Mouse (Mus musculus): Measurements from ENCODE around the gene 4931406P16Rik. TPM values are rescaled to one million over a fixed set of nuclear protein-coding genes. Genes with fewer than 3 reads are reported as not detected.

4931406P16Rik gene
- polyA plus RNA-seq, 1 experiment from 2014 or later: 37.8 TPM

DNA sequence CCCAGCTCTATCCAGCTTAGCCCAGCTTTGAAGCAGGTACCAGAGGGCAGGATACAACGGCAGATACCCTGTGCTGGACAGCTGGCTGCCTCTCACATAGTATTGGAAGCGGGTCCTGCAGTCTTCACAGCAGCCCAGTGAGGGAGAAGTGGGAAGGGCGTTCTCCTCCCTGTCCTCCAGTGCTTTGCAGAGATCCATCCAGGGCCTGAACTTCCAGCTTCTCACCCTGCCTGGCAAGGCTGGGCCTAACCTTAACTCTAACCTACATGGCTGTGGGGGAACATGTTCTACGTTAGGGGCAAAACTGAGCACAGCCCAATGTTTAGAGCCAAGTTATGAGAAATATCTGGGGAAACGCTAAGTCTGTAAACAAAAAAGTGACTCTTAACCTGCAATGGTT is 7.8 kb upstream of the 4931406P16Rik start:
- Histone ChIP-seq H3K9me3 (replicated peaks; ENCODE audit: control insufficient read depth, low read length, poor library complexity, severe bottlenecking) (no peaks in the 10 kb centered on the region), H3K4me2 (ENCODE audit: low read length) (no peak overlapping the region), H3K4me1 (ENCODE audit: control insufficient read depth, insufficient read depth, low read length) (no peaks in the 10 kb centered on the region), H3K4me3 (ENCODE audit: low read depth, low read length) (no peak overlapping the region), H3K27ac (ENCODE audit: low read length) (no peak overlapping the region), H3K9ac (ENCODE audit: low read depth, low read length) (no peak overlapping the region), H3K36me3 (ENCODE audit: control insufficient read depth, insufficient read depth, low read length) (no peaks in the 10 kb centered on the region), H3K27me3 (ENCODE audit: control insufficient read depth, insufficient read depth, low read depth, low read length) (no peaks in the 10 kb centered on the region; the same call in 1 of the 2 replicates)
- no peak for ATAC-seq
- 84% methylated on average over 5 of the region's 5 CpGs for WGBS

DNA sequence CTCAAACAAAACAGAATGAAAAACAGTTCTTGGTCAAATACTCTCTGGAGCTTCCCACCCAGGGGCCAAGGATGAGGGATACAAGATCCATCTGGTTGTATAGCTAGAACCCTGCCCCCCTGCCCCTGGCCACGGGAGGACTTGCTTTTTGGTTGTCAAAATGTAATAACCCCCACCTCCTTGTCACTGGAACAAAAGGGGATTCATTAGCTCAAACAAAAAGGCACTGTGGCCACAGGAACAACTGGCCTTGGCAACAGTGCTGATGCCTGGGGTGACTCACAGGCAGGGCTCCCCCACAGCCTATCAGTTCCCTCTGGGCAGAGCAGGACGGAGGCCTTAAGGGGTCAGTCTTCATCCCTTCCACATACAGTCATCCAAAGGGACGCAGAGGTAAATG is 6.6 kb upstream of the 4931406P16Rik start:
- Histone ChIP-seq H3K9me3 (replicated peaks; ENCODE audit: control insufficient read depth, low read length, poor library complexity, severe bottlenecking) (no peaks in the 10 kb centered on the region), H3K27me3 (ENCODE audit: control insufficient read depth, insufficient read depth, low read depth, low read length) (no peaks in the 10 kb centered on the region; the same call in 1 of the 2 replicates), H3K4me3 (ENCODE audit: low read depth, low read length) (no peak overlapping the region), H3K4me1 (ENCODE audit: control insufficient read depth, insufficient read depth, low read length) (no peaks in the 10 kb centered on the region), H3K27ac (ENCODE audit: low read length) (no peak overlapping the region), H3K4me2 (ENCODE audit: low read length) (no peak overlapping the region), H3K36me3 (ENCODE audit: control insufficient read depth, insufficient read depth, low read length) (no peaks in the 10 kb centered on the region), H3K9ac (ENCODE audit: low read depth, low read length) (no peak overlapping the region)
- WGBS: 28% methylated on average over 3 of the region's 3 CpGs
- no peak for ATAC-seq

DNA sequence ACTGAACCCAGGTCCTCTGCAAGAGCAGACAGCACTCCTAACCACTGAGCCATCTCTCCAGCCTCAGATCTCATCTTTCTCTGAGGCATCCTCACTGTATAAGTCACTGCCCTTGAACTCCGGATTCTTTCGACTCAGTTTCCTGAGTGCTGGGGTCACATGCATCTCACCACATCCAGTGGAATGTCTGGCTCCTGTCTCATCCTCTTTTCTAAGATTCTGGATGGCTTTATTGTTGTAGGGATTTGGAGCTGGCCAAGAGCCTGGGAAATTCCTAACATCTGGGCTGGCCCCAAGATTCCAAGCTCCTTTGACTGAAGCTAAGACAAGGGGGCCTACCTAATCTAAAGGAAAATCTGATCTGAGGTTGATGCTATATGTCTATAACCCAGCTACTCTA is 5.8 kb upstream of the 4931406P16Rik start:
- no peak for ATAC-seq
- H3K36me3 ChIP-seq (ENCODE audit: control insufficient read depth, insufficient read depth, low read length): no peaks in the 10 kb centered on the region

DNA sequence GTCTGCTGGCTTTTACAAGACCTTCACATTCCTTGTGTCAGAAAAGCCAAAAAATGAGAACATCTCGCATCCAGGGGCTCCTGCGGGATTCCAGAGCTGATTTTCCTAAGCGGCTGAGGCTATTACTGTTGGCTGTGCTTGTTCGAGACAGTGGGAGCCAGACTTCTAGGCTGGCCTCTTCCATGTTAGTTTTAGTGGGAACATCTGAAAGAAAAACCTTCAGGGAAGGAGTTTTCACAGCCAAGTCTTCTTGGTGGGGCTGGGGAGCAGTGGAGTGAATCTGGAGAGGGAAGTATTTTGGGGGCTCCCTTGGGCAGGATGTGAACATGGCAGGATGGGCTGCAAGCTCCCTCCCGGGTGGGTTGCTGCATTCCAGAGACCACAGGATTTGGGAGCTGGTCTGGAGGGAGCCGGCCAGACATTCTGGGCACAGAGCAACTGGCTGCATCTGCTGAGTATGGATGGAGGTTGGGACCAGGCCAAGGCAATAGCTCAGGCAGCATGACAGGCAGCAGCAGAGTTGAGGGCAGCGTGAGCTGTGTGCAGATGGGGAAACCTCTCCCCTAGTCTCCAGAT is 4.6 kb upstream of the 4931406P16Rik start:
- Histone ChIP-seq H3K9me3 (replicated peaks; ENCODE audit: control insufficient read depth, low read length, poor library complexity, severe bottlenecking) (no peaks in the 10 kb centered on the region), H3K4me3 (ENCODE audit: low read depth, low read length) (no peak overlapping the region), H3K4me1 (ENCODE audit: control insufficient read depth, insufficient read depth, low read length) (no peaks in the 10 kb centered on the region), H3K27me3 (ENCODE audit: control insufficient read depth, insufficient read depth, low read depth, low read length) (no peaks in the 10 kb centered on the region; the same call in 1 of the 2 replicates), H3K4me2 (ENCODE audit: low read length) (no peak overlapping the region), H3K36me3 (ENCODE audit: control insufficient read depth, insufficient read depth, low read length) (no peaks in the 10 kb centered on the region), H3K27ac (ENCODE audit: low read length) (peak overlapping the region; percentile 14; the same call in 1 of the 2 replicates), H3K9ac (ENCODE audit: low read depth, low read length) (no peak overlapping the region)
- ATAC-seq: no peak
- WGBS: 77% methylated on average over 7 of the region's 7 CpGs

More for the DNA sequence above, 5.8 kb upstream of the 4931406P16Rik start:
- no peaks in the 10 kb centered on the region; the same call in 1 of the 2 replicates for H3K27me3 ChIP-seq (ENCODE audit: control insufficient read depth, insufficient read depth, low read depth, low read length)
- no peaks in the 10 kb centered on the region for H3K9me3 ChIP-seq (replicated peaks; ENCODE audit: control insufficient read depth, low read length, poor library complexity, severe bottlenecking)
- no peaks in the 10 kb centered on the region for H3K4me1 ChIP-seq (ENCODE audit: control insufficient read depth, insufficient read depth, low read length)
- no peak overlapping the region for H3K4me2 ChIP-seq (ENCODE audit: low read length)
- no peak overlapping the region for H3K9ac ChIP-seq (ENCODE audit: low read depth, low read length)
- no peak overlapping the region for H3K4me3 ChIP-seq (ENCODE audit: low read depth, low read length)
- 92% methylated on average over 2 of the region's 2 CpGs for WGBS
- no peak overlapping the region for H3K27ac ChIP-seq (ENCODE audit: low read length)

DNA sequence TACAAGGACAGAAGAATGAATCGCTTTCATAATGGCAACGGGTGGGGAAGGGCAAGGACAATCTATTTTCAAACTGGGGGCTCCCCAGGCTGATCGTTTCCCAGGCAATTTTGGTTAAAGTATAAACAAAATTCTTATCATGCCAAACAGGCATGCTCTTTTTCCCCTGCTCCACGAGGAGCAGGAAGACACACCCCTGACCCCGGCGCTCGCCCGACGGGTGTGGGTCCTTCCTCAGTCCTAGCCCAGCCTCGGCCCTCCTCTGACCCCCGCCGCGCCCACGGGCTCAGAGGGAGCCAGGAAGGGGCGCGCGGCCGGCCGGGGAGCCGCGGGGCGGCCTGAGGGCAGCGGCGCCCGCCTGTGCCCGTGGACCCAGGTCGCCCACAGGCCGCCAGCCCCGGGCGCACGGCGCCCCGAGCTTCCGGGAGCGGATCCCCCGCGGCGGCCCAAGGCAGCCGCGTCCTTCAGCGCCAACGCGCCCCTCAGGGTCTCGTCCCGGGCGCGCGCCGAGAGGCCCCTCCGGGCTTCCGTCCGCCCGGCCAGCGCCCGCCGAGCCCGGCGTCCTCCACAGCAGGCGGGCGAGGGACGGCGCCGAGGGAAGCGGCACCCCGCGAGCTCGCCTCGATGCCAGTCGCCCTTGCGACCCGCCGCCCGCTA is 437 bp downstream of the 4931406P16Rik start:
- peak; percentile 80 for ATAC-seq
- H3K27ac ChIP-seq (ENCODE audit: low read length): peak overlapping the region; percentile 90
- peak overlapping the region; percentile 74 for H3K4me2 ChIP-seq (ENCODE audit: low read length)
- no peaks in the 10 kb centered on the region for H3K27me3 ChIP-seq (ENCODE audit: control insufficient read depth, insufficient read depth, low read depth, low read length)
- H3K4me3 ChIP-seq (ENCODE audit: low read depth, low read length): peak overlapping the region; percentile 88
- H3K9me3 ChIP-seq (replicated peaks; ENCODE audit: control insufficient read depth, low read length, poor library complexity, severe bottlenecking): no peaks in the 10 kb centered on the region
- under 1% methylated on average over 43 of the region's 73 CpGs for WGBS
- no peaks in the 10 kb centered on the region for H3K36me3 ChIP-seq (ENCODE audit: control insufficient read depth, insufficient read depth, low read length)
- H3K9ac ChIP-seq (ENCODE audit: low read depth, low read length): peak overlapping the region; percentile 93
- H3K4me1 ChIP-seq (ENCODE audit: control insufficient read depth, insufficient read depth, low read length): peaks cover 4% of the 10 kb centered on the region; the same call in 1 of the 2 replicates

DNA sequence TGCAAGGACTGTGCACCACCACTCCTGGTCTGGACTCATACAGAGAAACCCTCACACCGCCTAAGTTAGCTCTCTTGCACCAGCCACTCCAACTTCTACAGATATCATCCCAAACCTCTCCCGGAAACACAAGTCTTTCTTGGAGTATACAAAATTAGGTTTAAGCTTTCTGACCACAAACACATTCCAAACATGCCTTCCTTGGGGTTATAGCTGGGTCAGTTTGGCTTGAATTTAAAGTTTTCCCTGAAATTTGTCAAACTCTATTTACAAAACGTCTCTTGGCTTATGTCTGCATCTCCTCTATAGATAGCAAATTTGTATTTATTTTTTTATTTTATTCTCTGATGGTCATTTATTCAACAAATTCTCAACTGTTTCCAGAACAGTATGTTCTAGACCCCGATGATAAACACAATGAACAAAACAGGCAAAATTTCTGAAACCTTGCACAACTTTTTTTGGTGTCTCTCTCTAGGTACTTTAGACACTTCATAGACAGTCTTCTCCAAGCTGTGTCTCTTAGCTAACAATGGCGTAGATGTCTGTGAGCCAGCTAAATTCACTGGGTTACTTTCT is 4.1 kb downstream of the 4931406P16Rik start:
- Histone ChIP-seq H3K4me2 (ENCODE audit: low read length) (no peak overlapping the region), H3K36me3 (ENCODE audit: control insufficient read depth, insufficient read depth, low read length) (no peaks in the 10 kb centered on the region), H3K4me1 (ENCODE audit: control insufficient read depth, insufficient read depth, low read length) (peaks cover 4% of the 10 kb centered on the region; the same call in 1 of the 2 replicates), H3K27me3 (ENCODE audit: control insufficient read depth, insufficient read depth, low read depth, low read length) (no peaks in the 10 kb centered on the region), H3K9me3 (replicated peaks; ENCODE audit: control insufficient read depth, low read length, poor library complexity, severe bottlenecking) (no peaks in the 10 kb centered on the region), H3K27ac (ENCODE audit: low read length) (no peak overlapping the region), H3K4me3 (ENCODE audit: low read depth, low read length) (no peak overlapping the region), H3K9ac (ENCODE audit: low read depth, low read length) (no peak overlapping the region)
- WGBS: 95% methylated on average over 5 of the region's 5 CpGs
- ATAC-seq: no peak

DNA sequence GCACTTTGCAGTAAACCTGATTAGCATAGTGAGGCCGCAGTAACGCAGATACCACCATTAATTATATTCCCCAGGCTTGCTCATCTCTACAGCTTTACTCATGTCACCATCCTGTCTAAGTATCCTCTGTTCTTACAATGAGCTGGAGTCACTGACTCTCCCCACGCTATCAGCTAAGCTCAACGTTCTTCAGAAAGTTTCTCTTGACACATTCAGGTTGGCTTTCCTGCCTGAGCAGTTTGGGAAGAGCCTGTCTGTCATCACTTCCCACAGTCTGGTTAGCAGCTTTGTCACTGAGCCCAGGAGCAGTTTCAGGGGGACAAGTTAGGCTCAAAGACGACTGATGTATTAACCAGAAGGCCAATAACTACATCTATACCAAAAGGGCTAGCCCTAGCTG is 4.8 kb downstream of the 4931406P16Rik start:
- Histone ChIP-seq H3K4me1 (ENCODE audit: control insufficient read depth, insufficient read depth, low read length) (peaks cover 4% of the 10 kb centered on the region; the same call in 1 of the 2 replicates), H3K9ac (ENCODE audit: low read depth, low read length) (no peak overlapping the region), H3K27me3 (ENCODE audit: control insufficient read depth, insufficient read depth, low read depth, low read length) (no peaks in the 10 kb centered on the region), H3K36me3 (ENCODE audit: control insufficient read depth, insufficient read depth, low read length) (no peaks in the 10 kb centered on the region), H3K9me3 (replicated peaks; ENCODE audit: control insufficient read depth, low read length, poor library complexity, severe bottlenecking) (no peaks in the 10 kb centered on the region), H3K4me3 (ENCODE audit: low read depth, low read length) (no peak overlapping the region), H3K4me2 (ENCODE audit: low read length) (no peak overlapping the region), H3K27ac (ENCODE audit: low read length) (no peak overlapping the region)
- no peak for ATAC-seq
- 74% methylated on average over 5 of the region's 5 CpGs for WGBS

DNA sequence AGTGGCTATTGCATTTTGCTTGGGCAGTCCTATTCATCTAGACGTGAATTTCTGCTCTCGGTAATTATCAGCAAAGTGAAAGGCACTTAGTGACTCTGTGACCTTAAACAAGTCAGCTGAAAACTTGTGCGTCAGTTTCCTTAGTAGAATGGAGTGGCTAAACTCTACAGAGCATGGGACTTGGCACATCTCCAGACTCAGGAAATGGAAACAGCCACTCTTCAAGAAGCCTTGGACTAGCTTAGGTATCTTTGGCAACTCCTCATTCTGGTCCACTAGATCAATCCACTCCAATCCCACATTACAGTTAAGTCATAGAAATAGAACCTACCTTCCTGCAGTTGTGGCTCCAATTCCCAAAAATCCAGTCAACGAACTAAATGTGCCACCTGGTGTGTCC is 7.9 kb downstream of the 4931406P16Rik start:
- Histone ChIP-seq H3K9me3 (replicated peaks; ENCODE audit: control insufficient read depth, low read length, poor library complexity, severe bottlenecking) (no peaks in the 10 kb centered on the region), H3K27ac (ENCODE audit: low read length) (no peak overlapping the region), H3K9ac (ENCODE audit: low read depth, low read length) (no peak overlapping the region), H3K27me3 (ENCODE audit: control insufficient read depth, insufficient read depth, low read depth, low read length) (no peaks in the 10 kb centered on the region), H3K4me1 (ENCODE audit: control insufficient read depth, insufficient read depth, low read length) (no peaks in the 10 kb centered on the region), H3K4me2 (ENCODE audit: low read length) (no peak overlapping the region), H3K4me3 (ENCODE audit: low read depth, low read length) (no peak overlapping the region), H3K36me3 (ENCODE audit: control insufficient read depth, insufficient read depth, low read length) (no peaks in the 10 kb centered on the region)
- WGBS: 65% methylated on average over 4 of the region's 4 CpGs
- no peak for ATAC-seq

DNA sequence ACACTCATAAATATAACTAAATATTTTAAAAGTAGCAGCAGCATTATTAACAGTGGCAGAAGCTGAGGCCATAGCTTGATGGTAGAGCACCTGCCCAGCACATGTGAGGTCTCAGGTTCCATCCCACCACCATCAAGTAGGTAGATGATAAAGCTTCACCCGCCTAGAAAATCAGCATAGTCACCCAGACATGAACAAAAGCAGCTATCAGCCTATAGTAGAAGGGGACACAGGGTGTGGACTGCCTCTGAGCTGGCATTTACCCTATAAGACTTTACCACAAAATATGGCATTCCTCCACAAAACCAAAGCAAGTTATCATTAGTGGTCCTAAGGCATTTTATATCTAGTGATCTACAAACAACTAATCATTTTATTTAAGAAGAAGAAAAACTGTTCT is 10.7 kb downstream of the 4931406P16Rik start:
- H3K36me3 ChIP-seq (ENCODE audit: control insufficient read depth, insufficient read depth, low read length): no peaks in the 10 kb centered on the region
- no peak for ATAC-seq
- no peak overlapping the region for H3K4me2 ChIP-seq (ENCODE audit: low read length)
- H3K9ac ChIP-seq (ENCODE audit: low read depth, low read length): no peak overlapping the region
- H3K9me3 ChIP-seq (replicated peaks; ENCODE audit: control insufficient read depth, low read length, poor library complexity, severe bottlenecking): no peaks in the 10 kb centered on the region
- no peak overlapping the region for H3K4me3 ChIP-seq (ENCODE audit: low read depth, low read length)
- H3K4me1 ChIP-seq (ENCODE audit: control insufficient read depth, insufficient read depth, low read length): no peaks in the 10 kb centered on the region
- 90% methylated on average over 1 of the region's 1 CpGs for WGBS
- H3K27ac ChIP-seq (ENCODE audit: low read length): no peak overlapping the region
- H3K27me3 ChIP-seq (ENCODE audit: control insufficient read depth, insufficient read depth, low read depth, low read length): no peaks in the 10 kb centered on the region

Data from midbrain, embryonic 16.5 days (tissue).